Mouse (Mus musculus): ENCODE data around the gene Lmo2. TPM values are rescaled to one million over a fixed set of nuclear protein-coding genes. Genes with fewer than 3 reads are reported as not detected.
A peak's percentile ranks its signal among the peaks of the same experiment; 100 is the strongest.

Gene Lmo2
- polyA plus RNA-seq, 1 experiment, result 29.2 TPM

- WGBS, result 83% methylated on average over 6 of the region's 6 CpGs
- no peak for DNase-seq
- no peak overlapping the region for H3K27ac ChIP-seq (ENCODE audit: insufficient read depth, low read length)
- no peak overlapping the region for H3K4me3 ChIP-seq (replicated peaks; ENCODE audit: insufficient read depth, low read depth, low read length)
- no peaks in the 10 kb centered on the region for H3K27me3 ChIP-seq (ENCODE audit: control insufficient read depth, insufficient read depth, low read length)
- TF ChIP-seq CTCF (IDR thresholded peaks at IDR 0.05; ENCODE audit: borderline replicate concordance, insufficient read depth, low read depth, low read length) (no peak), POLR2A (IDR thresholded peaks at IDR 0.05; ENCODE audit: borderline replicate concordance, insufficient read depth, low read length) (no peak)
- H3K4me1 ChIP-seq (ENCODE audit: control insufficient read depth, insufficient read depth, low read length), result no peaks in the 10 kb centered on the region
These were observed 1.8 kb downstream of the Lmo2 start for GRCm38 (mm10) chr2:103959574-103959973.

- no peak overlapping the region for H3K27ac ChIP-seq (ENCODE audit: insufficient read depth, low read length)
- H3K27me3 ChIP-seq (ENCODE audit: control insufficient read depth, insufficient read depth, low read length), result no peaks in the 10 kb centered on the region
- TF ChIP-seq CTCF (IDR thresholded peaks at IDR 0.05; ENCODE audit: borderline replicate concordance, insufficient read depth, low read depth, low read length), result no peak
- TF ChIP-seq POLR2A (IDR thresholded peaks at IDR 0.05; ENCODE audit: borderline replicate concordance, insufficient read depth, low read length), result no peak
- no peak for DNase-seq
- H3K4me1 ChIP-seq (ENCODE audit: control insufficient read depth, insufficient read depth, low read length), result no peaks in the 10 kb centered on the region
- H3K4me3 ChIP-seq (replicated peaks; ENCODE audit: insufficient read depth, low read depth, low read length), result no peak overlapping the region
- WGBS, result 26% methylated on average over 4 of the region's 4 CpGs
These were observed 4.6 kb downstream of the Lmo2 start for GRCm38 (mm10) chr2:103962349-103962748.

- Histone ChIP-seq H3K4me3 (replicated peaks; ENCODE audit: insufficient read depth, low read depth, low read length) (no peak overlapping the region), H3K27ac (ENCODE audit: insufficient read depth, low read length) (no peak overlapping the region), H3K27me3 (ENCODE audit: control insufficient read depth, insufficient read depth, low read length) (0 out of 2 replicates have a peak, but pooled peaks cover 2% of the 10 kb centered on the region), H3K4me1 (ENCODE audit: control insufficient read depth, insufficient read depth, low read length) (no peaks in the 10 kb centered on the region)
- TF ChIP-seq POLR2A (IDR thresholded peaks at IDR 0.05; ENCODE audit: borderline replicate concordance, insufficient read depth, low read length), result no peak
- TF ChIP-seq CTCF (IDR thresholded peaks at IDR 0.05; ENCODE audit: borderline replicate concordance, insufficient read depth, low read depth, low read length), result no peak
- 94% methylated on average over 3 of the region's 3 CpGs for WGBS
- no peak for DNase-seq
These were observed 7.6 kb downstream of the Lmo2 start for GRCm38 (mm10) chr2:103965391-103965790.

GRCm38 (mm10) chr2:103968186-103968585 lies 10.4 kb downstream of the Lmo2 start:
- 96% methylated on average over 4 of the region's 4 CpGs for WGBS

GRCm38 (mm10) chr2:103968919-103969436 lies 11.2 kb downstream of the Lmo2 start:
- Histone ChIP-seq H3K27me3 (ENCODE audit: control insufficient read depth, insufficient read depth, low read length) (peaks cover 2% of the 10 kb centered on the region; the same call in 1 of the 2 replicates), H3K4me1 (ENCODE audit: control insufficient read depth, insufficient read depth, low read length) (no peaks in the 10 kb centered on the region), H3K4me3 (replicated peaks; ENCODE audit: insufficient read depth, low read depth, low read length) (peak overlapping the region; percentile 63), H3K27ac (ENCODE audit: insufficient read depth, low read length) (no peak overlapping the region)
- WGBS, result 34% methylated on average over 10 of the region's 10 CpGs
- TF ChIP-seq CTCF (IDR thresholded peaks at IDR 0.05; ENCODE audit: borderline replicate concordance, insufficient read depth, low read depth, low read length), result no peak
- DNase-seq, result no peak

More at GRCm38 (mm10) chr2:103968186-103968585, 10.4 kb downstream of the Lmo2 start:
- TF ChIP-seq POLR2A (IDR thresholded peaks at IDR 0.05; ENCODE audit: borderline replicate concordance, insufficient read depth, low read length), result no peak
- no peak for TF ChIP-seq CTCF (IDR thresholded peaks at IDR 0.05; ENCODE audit: borderline replicate concordance, insufficient read depth, low read depth, low read length)
- H3K4me1 ChIP-seq (ENCODE audit: control insufficient read depth, insufficient read depth, low read length), result no peaks in the 10 kb centered on the region
- no peak overlapping the region for H3K27ac ChIP-seq (ENCODE audit: insufficient read depth, low read length)
- peaks cover 2% of the 10 kb centered on the region; the same call in 1 of the 2 replicates for H3K27me3 ChIP-seq (ENCODE audit: control insufficient read depth, insufficient read depth, low read length)
- H3K4me3 ChIP-seq (replicated peaks; ENCODE audit: insufficient read depth, low read depth, low read length), result no peak overlapping the region
- no peak for DNase-seq

- no peak overlapping the region for H3K27ac ChIP-seq (ENCODE audit: insufficient read depth, low read length)
- peak overlapping the region; percentile 63 for H3K4me3 ChIP-seq (replicated peaks; ENCODE audit: insufficient read depth, low read depth, low read length)
- 2% methylated on average over 40 of the region's 40 CpGs for WGBS
- peaks cover 2% of the 10 kb centered on the region; the same call in 1 of the 2 replicates for H3K27me3 ChIP-seq (ENCODE audit: control insufficient read depth, insufficient read depth, low read length)
- TF ChIP-seq POLR2A (IDR thresholded peaks at IDR 0.05; ENCODE audit: borderline replicate concordance, insufficient read depth, low read length), result no peak
- 0 out of 2 replicates have a peak, but pooled peaks have one; percentile 21 for TF ChIP-seq CTCF (IDR thresholded peaks at IDR 0.05; ENCODE audit: borderline replicate concordance, insufficient read depth, low read depth, low read length)
- peak; percentile 51 to 60 for DNase-seq
- H3K4me1 ChIP-seq (ENCODE audit: control insufficient read depth, insufficient read depth, low read length), result no peaks in the 10 kb centered on the region
These were observed 11.8 kb downstream of the Lmo2 start for GRCm38 (mm10) chr2:103969437-103970040.

- peak overlapping the region; percentile 57 for H3K4me3 ChIP-seq (replicated peaks; ENCODE audit: insufficient read depth, low read depth, low read length)
- TF ChIP-seq POLR2A (IDR thresholded peaks at IDR 0.05; ENCODE audit: borderline replicate concordance, insufficient read depth, low read length) (no peak), CTCF (IDR thresholded peaks at IDR 0.05; ENCODE audit: borderline replicate concordance, insufficient read depth, low read depth, low read length) (no peak)
- H3K27ac ChIP-seq (ENCODE audit: insufficient read depth, low read length), result no peak overlapping the region
- under 1% methylated on average over 79 of the region's 79 CpGs for WGBS
- no peaks in the 10 kb centered on the region for H3K4me1 ChIP-seq (ENCODE audit: control insufficient read depth, insufficient read depth, low read length)
- H3K27me3 ChIP-seq (ENCODE audit: control insufficient read depth, insufficient read depth, low read length), result peaks cover 2% of the 10 kb centered on the region; the same call in 1 of the 2 replicates
- peak; percentile 32 to 48 for DNase-seq
These were observed 12.4 kb downstream of the Lmo2 start for GRCm38 (mm10) chr2:103970041-103970790.
